Mouse (Mus musculus) kidney, embryonic 16.5 days (tissue): ENCODE results near the gene Lime1. TPM values are rescaled to one million over a fixed set of nuclear protein-coding genes. Genes with fewer than 3 reads are reported as not detected.

Experiments used
- ATAC-seq: fragments of 200-750 bp; cut with Nextera tagmentation; 2 replicates; pipeline ENCODE4 v1.8.0; 2017; ENCODE audit warnings: moderate TSS enrichment; ENCODE audit not compliant: low FRiP score, low TSS enrichment
- H3K27ac ChIP-seq: fragments of 300-500 bp; sonication (generic); 2 replicates; pipeline ENCODE4 v1.5.1; 2014; ENCODE audit warnings: low read length
- H3K27me3 ChIP-seq: fragments of 300-500 bp; sonication (generic); 2 replicates; pipeline ENCODE4 v1.6.1; 2014; ENCODE audit warnings: low read length, control low read depth, mixed read lengths; ENCODE audit not compliant: insufficient read depth
- H3K36me3 ChIP-seq: fragments of 300-500 bp; sonication (generic); 2 replicates; pipeline ENCODE4 v1.6.1; 2014; ENCODE audit warnings: low read length, control low read depth, mixed read lengths; ENCODE audit not compliant: insufficient read depth
- H3K4me1 ChIP-seq: fragments of 300-500 bp; sonication (generic); 2 replicates; pipeline ENCODE4 v1.6.1; 2014; ENCODE audit warnings: low read length, control low read depth, mixed read lengths; ENCODE audit not compliant: insufficient read depth
- H3K4me2 ChIP-seq: fragments of 300-500 bp; sonication (generic); replicated peaks from 2 replicates; pipeline ENCODE4 v1.6.1; 2014; ENCODE audit warnings: low read depth, low read length
- H3K4me3 ChIP-seq: fragments of 300-500 bp; sonication (generic); 2 replicates; pipeline ENCODE4 v1.5.1; 2014; ENCODE audit warnings: mild to moderate bottlenecking, low read length
- H3K9ac ChIP-seq: fragments of 300-500 bp; sonication (generic); replicated peaks from 2 replicates; pipeline ENCODE4 v1.6.1; 2014; ENCODE audit warnings: low read length
- H3K9me3 ChIP-seq: fragments of 300-500 bp; sonication (generic); 2 replicates; pipeline ENCODE4 v1.6.1; 2016; ENCODE audit warnings: low read length, control low read depth
- WGBS: fragments of 180-500 bp; shearing (Covaris S2); extraction: QIAGEN DNeasy Blood & Tissue Kit; methylation state at CpG from one replicate; pipeline ENCODE4 v1.1.7; 2014; 5-methylcytosine and 5-hydroxymethylcytosine counted together
- polyA plus RNA-seq: library from polyadenylated mRNA; unstranded; fragments of >200 nt; fragmentation: Nextera tagmentation; extraction: Ambion mirVana; gene quantifications from 2 replicates; pipeline ENCODE4 v1.2.1, GENCODE M21; 2015

The Lime1 gene
- polyA plus RNA-seq, 1 experiment from 2014 or later, result 32.6 TPM

- Histone ChIP-seq H3K4me2 (no peak overlapping the region), H3K27ac (no peak overlapping the region), H3K4me1 (peaks cover 25% of the 10 kb centered on the region), H3K4me3 (no peak overlapping the region), H3K9me3 (no peaks in the 10 kb centered on the region), H3K36me3 (peaks cover 18% of the 10 kb centered on the region), H3K9ac (no peak overlapping the region), H3K27me3 (no peaks in the 10 kb centered on the region)
- no peak for ATAC-seq
- WGBS, result 96% methylated on average over 5 of the region's 5 CpGs
Measured at GRCm38 (mm10) chr2:181370001-181370400, 9.9 kb upstream of the Lime1 start.

GRCm38 (mm10) chr2:181375787-181376186 is 4.1 kb upstream of the Lime1 start:
- H3K4me3 ChIP-seq, result no peak overlapping the region

GRCm38 (mm10) chr2:181377230-181377629 is 2.6 kb upstream of the Lime1 start:
- no peaks in the 10 kb centered on the region for H3K9me3 ChIP-seq
- no peak overlapping the region for H3K27ac ChIP-seq
- H3K4me3 ChIP-seq, result no peak overlapping the region
- H3K4me2 ChIP-seq, result no peak overlapping the region
- WGBS, result 56% methylated on average over 2 of the region's 2 CpGs
- H3K4me1 ChIP-seq, result no peaks in the 10 kb centered on the region
- H3K9ac ChIP-seq, result no peak overlapping the region
- ATAC-seq, result no peak
- H3K36me3 ChIP-seq, result peaks cover 28% of the 10 kb centered on the region
- H3K27me3 ChIP-seq, result no peaks in the 10 kb centered on the region

More at GRCm38 (mm10) chr2:181375787-181376186, 4.1 kb upstream of the Lime1 start:
- no peak overlapping the region for H3K4me2 ChIP-seq
- no peaks in the 10 kb centered on the region for H3K4me1 ChIP-seq
- no peaks in the 10 kb centered on the region for H3K9me3 ChIP-seq
- no peak for ATAC-seq
- no peaks in the 10 kb centered on the region for H3K27me3 ChIP-seq
- H3K9ac ChIP-seq, result no peak overlapping the region
- no peak overlapping the region for H3K27ac ChIP-seq
- whole genome bisulfite sequencing, result 93% methylated on average over 2 of the region's 2 CpGs
- peaks cover 28% of the 10 kb centered on the region for H3K36me3 ChIP-seq

- Histone ChIP-seq H3K9ac (no peak overlapping the region), H3K9me3 (no peaks in the 10 kb centered on the region), H3K4me1 (no peaks in the 10 kb centered on the region), H3K27me3 (no peaks in the 10 kb centered on the region), H3K4me3 (no peak overlapping the region), H3K36me3 (peaks cover 41% of the 10 kb centered on the region), H3K27ac (no peak overlapping the region), H3K4me2 (no peak overlapping the region)
- no peak for ATAC-seq
- 90% methylated on average over 5 of the region's 5 CpGs for WGBS
Measured at GRCm38 (mm10) chr2:181378701-181379100, 1.2 kb upstream of the Lime1 start.

GRCm38 (mm10) chr2:181380251-181380650 is 373 bp downstream of the Lime1 start:
- Histone ChIP-seq H3K4me3 (no peak overlapping the region), H3K27ac (no peak overlapping the region), H3K9me3 (no peaks in the 10 kb centered on the region), H3K36me3 (peaks cover 48% of the 10 kb centered on the region), H3K27me3 (no peaks in the 10 kb centered on the region), H3K4me2 (no peak overlapping the region), H3K4me1 (no peaks in the 10 kb centered on the region), H3K9ac (no peak overlapping the region)
- ATAC-seq, result no peak
- WGBS, result 80% methylated on average over 5 of the region's 5 CpGs

- ATAC-seq, result no peak
- H3K4me3 ChIP-seq, result no peak overlapping the region
- H3K4me2 ChIP-seq, result no peak overlapping the region
- no peaks in the 10 kb centered on the region for H3K27me3 ChIP-seq
- 82% methylated on average over 5 of the region's 5 CpGs for WGBS
- no peak overlapping the region for H3K9ac ChIP-seq
- peaks cover 49% of the 10 kb centered on the region for H3K36me3 ChIP-seq
- H3K4me1 ChIP-seq, result no peaks in the 10 kb centered on the region
- H3K27ac ChIP-seq, result no peak overlapping the region
- no peaks in the 10 kb centered on the region for H3K9me3 ChIP-seq
Measured at GRCm38 (mm10) chr2:181381107-181381506, 1.2 kb downstream of the Lime1 start.

GRCm38 (mm10) chr2:181381631-181382306 is 1.9 kb downstream of the Lime1 start:
- H3K36me3 ChIP-seq, result peaks cover 53% of the 10 kb centered on the region
- no peak overlapping the region for H3K27ac ChIP-seq
- ATAC-seq, result no peak
- no peaks in the 10 kb centered on the region for H3K9me3 ChIP-seq
- no peaks in the 10 kb centered on the region for H3K27me3 ChIP-seq
- 89% methylated on average over 6 of the region's 6 CpGs for WGBS
- no peak overlapping the region for H3K4me2 ChIP-seq
- H3K9ac ChIP-seq, result no peak overlapping the region
- H3K4me3 ChIP-seq, result no peak overlapping the region
- H3K4me1 ChIP-seq, result no peaks in the 10 kb centered on the region

GRCm38 (mm10) chr2:181384463-181384862 is 4.6 kb downstream of the Lime1 start:
- peaks cover 48% of the 10 kb centered on the region for H3K36me3 ChIP-seq
- no peaks in the 10 kb centered on the region for H3K27me3 ChIP-seq
- H3K9ac ChIP-seq, result no peak overlapping the region
- H3K4me2 ChIP-seq, result no peak overlapping the region
- H3K27ac ChIP-seq, result no peak overlapping the region
- H3K9me3 ChIP-seq, result no peaks in the 10 kb centered on the region
- ATAC-seq, result peak; percentile 13; the same call in 1 of the 2 replicates
- H3K4me3 ChIP-seq, result no peak overlapping the region
- H3K4me1 ChIP-seq, result no peaks in the 10 kb centered on the region
- WGBS, result 88% methylated on average over 7 of the region's 7 CpGs

GRCm38 (mm10) chr2:181384919-181385391 is 5.1 kb downstream of the Lime1 start:
- H3K27me3 ChIP-seq, result no peaks in the 10 kb centered on the region
- ATAC-seq, result peak; percentile 31; the same call in 1 of the 2 replicates
- H3K4me2 ChIP-seq, result no peak overlapping the region
- H3K4me3 ChIP-seq, result no peak overlapping the region
- H3K27ac ChIP-seq, result no peak overlapping the region
- H3K4me1 ChIP-seq, result no peaks in the 10 kb centered on the region
- peaks cover 43% of the 10 kb centered on the region for H3K36me3 ChIP-seq
- H3K9ac ChIP-seq, result no peak overlapping the region
- 79% methylated on average over 4 of the region's 4 CpGs for WGBS
- H3K9me3 ChIP-seq, result no peaks in the 10 kb centered on the region

- H3K27me3 ChIP-seq, result no peaks in the 10 kb centered on the region
- H3K27ac ChIP-seq, result no peak overlapping the region
- ATAC-seq, result no peak
- peaks cover 40% of the 10 kb centered on the region for H3K36me3 ChIP-seq
- WGBS, result 63% methylated on average over 3 of the region's 3 CpGs
- H3K4me2 ChIP-seq, result no peak overlapping the region
- no peaks in the 10 kb centered on the region for H3K4me1 ChIP-seq
- H3K9me3 ChIP-seq, result no peaks in the 10 kb centered on the region
- no peak overlapping the region for H3K9ac ChIP-seq
- H3K4me3 ChIP-seq, result no peak overlapping the region
Measured at GRCm38 (mm10) chr2:181385885-181386284, 6.0 kb downstream of the Lime1 start.
